Mouse (Mus musculus) midbrain, postnatal 0 days (tissue): ENCODE measurements at regions not wholly inside any gene's neighbourhood (a gene's known extent, or its start where the extent isn't known, plus 50 kb on each side); places are given as distances from the start of the nearest gene placed in this dataset.

Source experiments
- ATAC-seq: fragments of 200-750 bp; cut with Nextera tagmentation; 2 replicates; pipeline ENCODE4 v1.8.0; 2017; ENCODE audit warnings: moderate number of reproducible peaks, mild to moderate bottlenecking, moderate TSS enrichment, moderate library complexity; ENCODE audit not compliant: low FRiP score
- DNase-seq: peaks from one replicate; pipeline ENCODE4 v3.0.0-alpha.2; 2015; ENCODE audit warnings: low spot score
- H3K27ac ChIP-seq: fragments of 300-500 bp; sonication (generic); 2 replicates; pipeline ENCODE4 v1.5.1; 2014; ENCODE audit warnings: low read depth, mild to moderate bottlenecking, low read length, mixed read lengths
- H3K27me3 ChIP-seq: fragments of 300-500 bp; sonication (generic); 2 replicates; pipeline ENCODE4 v1.6.1; 2014; ENCODE audit warnings: low read length, control low read depth, mixed read lengths; ENCODE audit not compliant: insufficient read depth
- H3K36me3 ChIP-seq: fragments of 300-500 bp; sonication (generic); 2 replicates; pipeline ENCODE4 v1.6.1; 2014; ENCODE audit warnings: low read length, control low read depth, mixed read lengths; ENCODE audit not compliant: insufficient read depth
- H3K4me1 ChIP-seq: fragments of 300-500 bp; sonication (generic); 2 replicates; pipeline ENCODE4 v1.6.1; 2014; ENCODE audit warnings: mild to moderate bottlenecking, control low read depth, antibody characterized with exemption, low read length, mixed read lengths; ENCODE audit not compliant: insufficient read depth
- H3K4me2 ChIP-seq: fragments of 300-500 bp; sonication (generic); 2 replicates; pipeline ENCODE4 v1.6.1; 2014; ENCODE audit warnings: low read depth, mild to moderate bottlenecking, low read length, mixed read lengths; ENCODE audit not compliant: poor library complexity, severe bottlenecking
- H3K4me3 ChIP-seq: fragments of 300-500 bp; sonication (generic); 2 replicates; pipeline ENCODE4 v1.5.1; 2014; ENCODE audit warnings: low read depth, mild to moderate bottlenecking, low read length, moderate library complexity
- H3K9ac ChIP-seq: fragments of 300-500 bp; sonication (generic); replicated peaks from 2 replicates; pipeline ENCODE4 v1.6.1; 2014; ENCODE audit warnings: mild to moderate bottlenecking, low read length, moderate library complexity, mixed read lengths; ENCODE audit not compliant: poor library complexity, severe bottlenecking
- H3K9me3 ChIP-seq: fragments of 300-500 bp; sonication (generic); 2 replicates; pipeline ENCODE4 v1.6.1; 2016; ENCODE audit warnings: low read length, control low read depth
- CTCF ChIP-seq: IDR thresholded peaks from 2 replicates; pipeline ENCODE4 v1.5.1; 2016; ENCODE audit warnings: antibody characterized with exemption, mild to moderate bottlenecking
- WGBS: fragments of 180-500 bp; shearing (Covaris S2); extraction: QIAGEN DNeasy Blood & Tissue Kit; methylation state at CpG from one replicate; pipeline ENCODE4 v1.1.7; 2014; 5-methylcytosine and 5-hydroxymethylcytosine counted together

- TF ChIP-seq CTCF, result no peak
- Histone ChIP-seq H3K4me1 (no peaks in the 10 kb centered on the region), H3K9ac (no peak overlapping the region), H3K4me2 (no peak overlapping the region), H3K27ac (no peak overlapping the region), H3K27me3 (no peaks in the 10 kb centered on the region), H3K36me3 (no peaks in the 10 kb centered on the region), H3K9me3 (no peaks in the 10 kb centered on the region), H3K4me3 (no peak overlapping the region)
- ATAC-seq (no peak), DNase-seq (no peak)
- 86% methylated on average over 5 of the region's 5 CpGs for WGBS
Measured at GRCm38 (mm10) chr11:82588744-82589143, 175.4 kb downstream of the Cct6b start.

GRCm38 (mm10) chr11:82579841-82580415, 184.2 kb downstream of the Cct6b start:
- TF ChIP-seq CTCF, result no peak
- 7% methylated on average over 7 of the region's 7 CpGs for WGBS
- Histone ChIP-seq H3K27me3 (0 out of 2 replicates have a peak, but pooled peaks cover 6% of the 10 kb centered on the region), H3K36me3 (no peaks in the 10 kb centered on the region), H3K4me2 (no peak overlapping the region), H3K27ac (0 out of 2 replicates have a peak overlapping the region, but pooled peaks have one; percentile 48), H3K9ac (no peak overlapping the region), H3K4me3 (no peak overlapping the region), H3K9me3 (no peaks in the 10 kb centered on the region), H3K4me1 (no peaks in the 10 kb centered on the region)
- ATAC-seq, result peak; percentile 20; the same call in 1 of the 2 replicates
- peak; percentile 55 for DNase-seq

GRCm38 (mm10) chr11:82576019-82576418, 187.3 kb downstream of the Tmem132e start:
- Histone ChIP-seq H3K27ac (no peak overlapping the region), H3K27me3 (0 out of 2 replicates have a peak, but pooled peaks cover 6% of the 10 kb centered on the region), H3K4me3 (no peak overlapping the region), H3K9ac (no peak overlapping the region), H3K4me1 (no peaks in the 10 kb centered on the region), H3K4me2 (no peak overlapping the region), H3K36me3 (no peaks in the 10 kb centered on the region), H3K9me3 (no peaks in the 10 kb centered on the region)
- TF ChIP-seq CTCF, result no peak
- DNase-seq (no peak), ATAC-seq (no peak)
- WGBS, result 67% methylated on average over 3 of the region's 3 CpGs

- ATAC-seq, result no peak
- no peak overlapping the region for H3K4me3 ChIP-seq
- H3K9ac ChIP-seq, result no peak overlapping the region
- H3K27ac ChIP-seq, result no peak overlapping the region
- no peak for TF ChIP-seq CTCF
- no peaks in the 10 kb centered on the region for H3K36me3 ChIP-seq
- 80% methylated on average over 4 of the region's 4 CpGs for WGBS
- no peak overlapping the region for H3K4me2 ChIP-seq
- H3K9me3 ChIP-seq, result no peaks in the 10 kb centered on the region
- 0 out of 2 replicates have a peak, but pooled peaks cover 5% of the 10 kb centered on the region for H3K27me3 ChIP-seq
- no peak for DNase-seq
- 0 out of 2 replicates have a peak, but pooled peaks cover under 1% of the 10 kb centered on the region for H3K4me1 ChIP-seq
Measured at GRCm38 (mm10) chr11:82573126-82573525, 184.4 kb downstream of the Tmem132e start.

GRCm38 (mm10) chr11:82571525-82571924, 182.8 kb downstream of the Tmem132e start:
- H3K4me1 ChIP-seq, result peaks cover 8% of the 10 kb centered on the region; the same call in 1 of the 2 replicates
- WGBS, result 19% methylated on average over 5 of the region's 5 CpGs
- no peak for ATAC-seq
- H3K9me3 ChIP-seq, result no peaks in the 10 kb centered on the region
- H3K9ac ChIP-seq, result no peak overlapping the region
- H3K27me3 ChIP-seq, result no peaks in the 10 kb centered on the region
- TF ChIP-seq CTCF, result peak; percentile 45
- no peaks in the 10 kb centered on the region for H3K36me3 ChIP-seq
- no peak overlapping the region for H3K4me2 ChIP-seq
- H3K4me3 ChIP-seq, result no peak overlapping the region
- no peak overlapping the region for H3K27ac ChIP-seq
- DNase-seq, result peak; percentile 55

- Histone ChIP-seq H3K9me3 (no peaks in the 10 kb centered on the region), H3K4me2 (no peak overlapping the region), H3K9ac (no peak overlapping the region), H3K27ac (no peak overlapping the region), H3K27me3 (no peaks in the 10 kb centered on the region), H3K4me1 (peaks cover 8% of the 10 kb centered on the region; the same call in 1 of the 2 replicates), H3K36me3 (no peaks in the 10 kb centered on the region), H3K4me3 (no peak overlapping the region)
- TF ChIP-seq CTCF, result no peak
- ATAC-seq (no peak), DNase-seq (no peak)
Measured at GRCm38 (mm10) chr11:82569819-82570218, 181.1 kb downstream of the Tmem132e start.
